In genomic region chr19:40736680-40737512, GRCm38 (mm10) we compare ENCODE assay signal across 8 mouse cellular contexts. TPM values are rescaled to one million over a fixed set of nuclear protein-coding genes. Genes with fewer than 3 reads are reported as not detected.
A peak's percentile ranks its signal among the peaks of the same experiment; 100 is the strongest.
DNase-seq lines count a peak whose midpoint lies in the region; ATAC-seq lines count a peak whose summit lies in the region.

No protein-coding gene starts in this region.

- H3K4me3 ChIP-seq in intestine, embryonic 15.5 days (replicated peaks), result no peak overlapping the region; the same call in 1 of the 2 replicates
- peak overlapping the region; percentile 41 for H3K4me3 ChIP-seq in midbrain, embryonic 10.5 days

- H3K9me3 ChIP-seq in intestine, embryonic 15.5 days, result no peaks in the 10 kb centered on the region
- no peaks in the 10 kb centered on the region for H3K9me3 ChIP-seq in midbrain, embryonic 10.5 days (replicated peaks)

- H3K27me3 ChIP-seq in intestine, embryonic 15.5 days (replicated peaks), result no peaks in the 10 kb centered on the region
- H3K27me3 ChIP-seq in midbrain, embryonic 10.5 days (ENCODE audit: low read depth, poor library complexity, severe bottlenecking), result no peaks in the 10 kb centered on the region

- no peaks in the 10 kb centered on the region for H3K36me3 ChIP-seq in intestine, embryonic 15.5 days
- no peaks in the 10 kb centered on the region for H3K36me3 ChIP-seq in midbrain, embryonic 10.5 days

- DNase-seq in spleen, adult 18-20 months, result peak; percentile 14 to 44
- no peak for DNase-seq in spleen, adult 12 weeks (ENCODE audit: low spot score)
- DNase-seq in embryo, embryonic 9.5 days (ENCODE audit: extremely low spot score), result peak; percentile 81
- DNase-seq in gastrocnemius, postnatal 4 days (ENCODE audit: low spot score in 2 of 2), result peak; percentile 42 to 65
- DNase-seq in left cerebral cortex, postnatal 25 days (ENCODE audit: low spot score in 2 of 2), result peak; percentile 75 to 84
- DNase-seq in midbrain, embryonic 10.5 days (ENCODE audit: low spot score), result peak; percentile 86
- peak; percentile 77 for DNase-seq in right cerebral cortex, postnatal 4 days

- peak overlapping the region; percentile 49 for H3K4me2 ChIP-seq in intestine, embryonic 15.5 days (replicated peaks)

- ATAC-seq in intestine, embryonic 15.5 days, result peak; percentile 93

- H3K9ac ChIP-seq in intestine, embryonic 15.5 days, result no peak overlapping the region; the same call in 1 of the 2 replicates

- intact Hi-C loops in left cerebral cortex, postnatal 25 days (cut with DNase I), result no loop called here

- no peaks in the 10 kb centered on the region for H3K4me1 ChIP-seq in intestine, embryonic 15.5 days (replicated peaks)
- H3K4me1 ChIP-seq in midbrain, embryonic 10.5 days, result peaks cover 15% of the 10 kb centered on the region

- no peak overlapping the region for H3K27ac ChIP-seq in intestine, embryonic 15.5 days
- peak overlapping the region; percentile 85 for H3K27ac ChIP-seq in midbrain, embryonic 10.5 days (replicated peaks)

- 30% methylated on average over 17 of the region's 17 CpGs for WGBS in intestine, embryonic 15.5 days
- WGBS in midbrain, embryonic 10.5 days, result 28% methylated on average over 17 of the region's 17 CpGs

RNA-seq across cellular contexts. Expression of gene Cc2d2b, which starts 11.7 kb away (rescaled TPM):
- total RNA-seq in gastrocnemius, postnatal 4 days (2021), result not detected
- polyA plus RNA-seq in intestine, embryonic 15.5 days (2015; fragmentation: Nextera tagmentation; extraction: Ambion mirVana), result 0.06 TPM in 1 of 2 replicates, not detected in the other
- under 1 TPM; 0.30 to 0.99 TPM for total RNA-seq in left cerebral cortex, postnatal 25 days (2021)
- 0.06 and 0.22 TPM in 2 replicates for polyA plus RNA-seq in midbrain, embryonic 10.5 days (2016; fragmentation: Nextera tagmentation; extraction: Ambion mirVana)
